9 mouse cellular contexts compared by ENCODE assay signal in the genomic region with DNA sequence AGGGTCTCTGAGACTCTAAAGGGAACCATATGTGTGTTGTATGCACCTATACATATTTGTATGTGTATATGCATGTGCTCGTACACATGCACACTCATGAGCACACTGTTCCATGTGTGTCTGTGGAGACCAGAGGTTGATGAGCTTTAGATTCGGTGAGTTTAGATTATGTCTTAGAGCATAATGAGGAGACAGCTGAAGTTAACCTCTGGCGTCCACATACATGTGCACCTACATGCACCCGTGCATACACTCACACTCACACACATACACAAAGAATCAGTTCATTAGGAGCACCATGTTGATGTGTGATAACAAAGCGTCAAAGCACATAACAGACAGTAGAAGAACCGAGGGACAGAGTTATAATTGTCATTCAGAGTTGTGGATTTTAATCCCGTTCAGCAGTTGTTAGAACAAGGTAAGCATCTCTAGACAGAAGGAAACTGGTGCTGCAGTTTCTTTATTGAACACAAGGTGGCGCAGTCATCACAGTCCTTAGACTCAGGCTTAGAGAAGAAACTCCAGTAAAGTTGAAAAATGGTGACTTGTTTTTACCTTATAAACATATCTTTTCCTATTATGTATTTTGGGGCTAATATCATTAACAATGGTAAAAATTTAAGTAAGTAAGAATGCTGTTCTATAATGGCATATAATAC. TPM values are rescaled to one million over a fixed set of nuclear protein-coding genes. Genes with fewer than 3 reads are reported as not detected.
DNase-seq lines count a peak whose midpoint lies in the region; ATAC-seq and TF ChIP-seq lines count a peak whose summit lies in the region.
"Had no signal": no experiment of that assay in that cellular context is flagged by ENCODE, and none has a peak within 500 bp of the region (broad histone marks: within the 10 kb centered on the region; RNA-seq: fewer than 3 reads in every experiment).

No protein-coding gene starts in this region.

- no peak overlapping the region for H3ac ChIP-seq in C2C12 (ENCODE audit: control insufficient read depth, insufficient read length, low read depth)

- TF ChIP-seq EP300 in liver, embryonic 14.5 days (IDR thresholded peaks at IDR 0.05; ENCODE audit: low read depth), result no peak

- no peak overlapping the region for H3K4me2 ChIP-seq in liver, embryonic 14.5 days (ENCODE audit: low read depth)
- no peak overlapping the region for H3K4me2 ChIP-seq in neural tube, embryonic 15.5 days

- H3K9ac ChIP-seq in liver, embryonic 14.5 days (replicated peaks), result no peak overlapping the region
- H3K9ac ChIP-seq in neural tube, embryonic 15.5 days (replicated peaks), result no peak overlapping the region

- ATAC-seq in common myeloid progenitor, adult 5-6 weeks (replicated peaks; ENCODE audit: low read depth, poor library complexity, severe bottlenecking), result peak; percentile 74
- ATAC-seq in liver, embryonic 14.5 days (ENCODE audit: insufficient read depth), result peak; percentile 41; the same call in 1 of the 2 replicates
- ATAC-seq in neural tube, embryonic 15.5 days (ENCODE audit: low FRiP score), result peak; percentile 85

- H3K4me3 ChIP-seq in C2C12 (ENCODE audit: insufficient read depth, poor library complexity, severe bottlenecking), result no peak overlapping the region
- no peak overlapping the region for H3K4me3 ChIP-seq in liver, embryonic 14.5 days (ENCODE audit: insufficient read depth in 1 of 2, low read depth in 2 of 2, low read length in 2 of 2)
- no peak overlapping the region for H3K4me3 ChIP-seq in neural tube, embryonic 15.5 days (replicated peaks)

- peaks cover 0 to 4% of the 10 kb centered on the region in 2 experiments; a peak in 3 of 4 replicates for H3K4me1 ChIP-seq in liver, embryonic 14.5 days (replicated peaks; ENCODE audit: control insufficient read depth in 2 of 2, insufficient read depth in 2 of 2, low read length in 1 of 2)
- H3K4me1 ChIP-seq in neural tube, embryonic 15.5 days, result peaks cover 19% of the 10 kb centered on the region

- H3K79me2 ChIP-seq in C2C12 (ENCODE audit: control insufficient read depth, insufficient read depth), result peaks cover 8% of the 10 kb centered on the region

- H3K27me3 ChIP-seq in C2C12 (ENCODE audit: control insufficient read depth, insufficient read depth, insufficient read length), result no peaks in the 10 kb centered on the region
- no peaks in the 10 kb centered on the region for H3K27me3 ChIP-seq in liver, embryonic 14.5 days (ENCODE audit: control insufficient read depth, insufficient read depth, low read length)
- no peaks in the 10 kb centered on the region for H3K27me3 ChIP-seq in neural tube, embryonic 15.5 days (replicated peaks)

- no peak overlapping the region for H3K27ac ChIP-seq in liver, embryonic 14.5 days
- no peak overlapping the region for H3K27ac ChIP-seq in neural tube, embryonic 15.5 days (replicated peaks)

- peak; percentile 14 for TF ChIP-seq CTCF in C2C12 (IDR thresholded peaks at IDR 0.05; ENCODE audit: control insufficient read depth, insufficient read depth, insufficient read length)
- peak; percentile 75 for TF ChIP-seq CTCF in liver, embryonic 14.5 days (IDR thresholded peaks at IDR 0.05; ENCODE audit: low read depth)

- no peaks in the 10 kb centered on the region for H3K79me3 ChIP-seq in C2C12 (ENCODE audit: low read depth)

- 39% methylated on average over 8 of the region's 8 CpGs for WGBS in liver, embryonic 14.5 days (ENCODE audit: insufficient replicate concordance)
- 45% methylated on average over 8 of the region's 8 CpGs for WGBS in neural tube, embryonic 15.5 days

- H3K36me3 ChIP-seq in C2C12 (ENCODE audit: control insufficient read depth, insufficient read depth), result peaks cover 6% of the 10 kb centered on the region
- no peaks in the 10 kb centered on the region for H3K36me3 ChIP-seq in liver, embryonic 14.5 days (replicated peaks; ENCODE audit: control insufficient read depth, insufficient read depth, low read depth)
- H3K36me3 ChIP-seq in neural tube, embryonic 15.5 days, result peaks cover 4% of the 10 kb centered on the region; the same call in 1 of the 2 replicates

- no peaks in the 10 kb centered on the region for H3K9me3 ChIP-seq in liver, embryonic 14.5 days (ENCODE audit: control insufficient read depth, low read length)
- H3K9me3 ChIP-seq in neural tube, embryonic 15.5 days (replicated peaks), result no peaks in the 10 kb centered on the region

- peak; percentile 83 for DNase-seq in NIH3T3 (ENCODE audit: low read depth)
- peak; percentile 7 for DNase-seq in gastrocnemius, postnatal 25 days
- DNase-seq in kidney, postnatal 36 days, result peak; percentile 55 to 82
- peak; percentile 30 to 42 (median 38) for DNase-seq in liver, embryonic 14.5 days (ENCODE audit: low read depth in 3 of 3, low spot score in 3 of 3)
- DNase-seq in thymus, postnatal 25 days, result peak; percentile 45

TF ChIP-seq in C2C12, 6 proteins besides CTCF, POLR2A, EP300 and RAD21:
- TF ChIP-seq CEBPB (IDR thresholded peaks at IDR 0.05; ENCODE audit: low read depth) (no peak), FOSL1 (IDR thresholded peaks at IDR 0.05; ENCODE audit: insufficient read depth, low read length, poor library complexity, severe bottlenecking) (no peak), MYOG (IDR thresholded peaks at IDR 0.05; ENCODE audit: control insufficient read depth, extremely low read depth, insufficient read length) (no peak), MAX (IDR thresholded peaks at IDR 0.05) (no peak), USF1 (IDR thresholded peaks at IDR 0.05; ENCODE audit: low read depth) (no peak), MYOD1 (IDR thresholded peaks at IDR 0.05; ENCODE audit: control insufficient read depth, insufficient read length, low read depth) (no peak)
TF ChIP-seq in C2C12: peak in this region for 0.

RNA-seq across cellular contexts. Expression of a gene that starts 5.7 kb away (rescaled TPM):
- 10.8 TPM for polyA plus RNA-seq in C2C12 (2012; fragmentation: generic; extraction: Trizol)
- total RNA-seq in common myeloid progenitor, adult 5-6 weeks (2017), result 74.2 and 111 TPM in 2 replicates
- 10 to 100 TPM; 23.7 to 29.5 TPM for total RNA-seq in gastrocnemius, postnatal 25 days (2021)
- 10.7 and 11.2 TPM in 2 replicates for polyA plus RNA-seq in liver, embryonic 14.5 days (2012; rRNA removed)
- polyA plus RNA-seq in liver, embryonic 14.5 days (2014; fragmentation: Nextera tagmentation; extraction: Ambion mirVana), result 32.4 and 34.8 TPM in 2 replicates
- polyA plus RNA-seq in neural tube, embryonic 15.5 days (2015; fragmentation: Nextera tagmentation; extraction: Ambion mirVana), result 59.6 and 62.3 TPM in 2 replicates

RNA-seq across cellular contexts. Expression of a gene that starts 12.2 kb away (rescaled TPM):
- polyA plus RNA-seq in C2C12 (2012; fragmentation: generic; extraction: Trizol), result not detected
- total RNA-seq in common myeloid progenitor, adult 5-6 weeks (2017), result not detected in 2 replicates
- total RNA-seq in gastrocnemius, postnatal 25 days (2021), result not detected
- polyA plus RNA-seq in liver, embryonic 14.5 days (2012; rRNA removed), result not detected in 2 replicates
- not detected in 2 replicates for polyA plus RNA-seq in liver, embryonic 14.5 days (2014; fragmentation: Nextera tagmentation; extraction: Ambion mirVana)
- 7.3 and 10.7 TPM in 2 replicates for polyA plus RNA-seq in neural tube, embryonic 15.5 days (2015; fragmentation: Nextera tagmentation; extraction: Ambion mirVana)
- total RNA-seq: gastrocnemius, adult 8-10 months had no signal

Comparison
In these comparisons a context has a peak if more than half of its experiments do, and no peak if none do; other contexts are left out.
1. DNase-seq: peak in every context shown above with its lines; median percentile 83 in NIH3T3; 68 in kidney, postnatal 36 days; 45 in thymus, postnatal 25 days; 38 in liver, embryonic 14.5 days; 7 in gastrocnemius, postnatal 25 days.